Mouse (Mus musculus) embryonic facial prominence, embryonic 15.5 days (tissue): ENCODE measurements around the gene Smtn. TPM values are rescaled to one million over a fixed set of nuclear protein-coding genes. Genes with fewer than 3 reads are reported as not detected.

Experiments
- ATAC-seq: fragments of 200-750 bp; cut with Nextera tagmentation; 2 replicates; pipeline ENCODE4 v1.8.0; 2017; ENCODE audit warnings: low read depth, moderate TSS enrichment; ENCODE audit not compliant: insufficient number of reproducible peaks, low FRiP score, low TSS enrichment
- H3K27ac ChIP-seq: fragments of 300-500 bp; sonication (generic); replicated peaks from 2 replicates; pipeline ENCODE4 v1.5.1; 2015; ENCODE audit warnings: mild to moderate bottlenecking, inconsistent platforms
- H3K27me3 ChIP-seq: fragments of 300-500 bp; sonication (generic); 2 replicates; pipeline ENCODE4 v1.6.1; 2015; ENCODE audit warnings: inconsistent platforms
- H3K36me3 ChIP-seq: fragments of 300-500 bp; sonication (generic); 2 replicates; pipeline ENCODE4 v1.6.1; 2015; ENCODE audit warnings: mild to moderate bottlenecking, inconsistent platforms
- H3K4me1 ChIP-seq: fragments of 300-500 bp; sonication (generic); 2 replicates; pipeline ENCODE4 v1.6.1; 2015; ENCODE audit warnings: inconsistent platforms
- H3K4me2 ChIP-seq: fragments of 300-500 bp; sonication (generic); replicated peaks from 2 replicates; pipeline ENCODE4 v1.6.1; 2015; ENCODE audit warnings: mild to moderate bottlenecking, inconsistent platforms
- H3K4me3 ChIP-seq: fragments of 300-500 bp; sonication (generic); replicated peaks from 2 replicates; pipeline ENCODE4 v1.5.1; 2015; ENCODE audit warnings: mild to moderate bottlenecking, inconsistent platforms
- H3K9ac ChIP-seq: fragments of 300-500 bp; sonication (generic); 2 replicates; pipeline ENCODE4 v1.6.1; 2015; ENCODE audit warnings: inconsistent platforms
- H3K9me3 ChIP-seq: fragments of 300-500 bp; sonication (generic); replicated peaks from 2 replicates; pipeline ENCODE4 v1.6.1; 2016; ENCODE audit warnings: inconsistent platforms
- WGBS: fragments of 180-500 bp; shearing (Covaris S2); methylation state at CpG from one replicate; pipeline ENCODE4 v1.1.7; 2015; 5-methylcytosine and 5-hydroxymethylcytosine counted together
- polyA plus RNA-seq: library from polyadenylated mRNA; unstranded; fragments of >200 nt; fragmentation: Nextera tagmentation; extraction: Ambion mirVana; gene quantifications from 2 replicates; pipeline ENCODE4 v1.2.1, GENCODE M21; 2015

The Smtn gene
- polyA plus RNA-seq, 1 experiment from 2014 or later = 89.2 TPM

DNA sequence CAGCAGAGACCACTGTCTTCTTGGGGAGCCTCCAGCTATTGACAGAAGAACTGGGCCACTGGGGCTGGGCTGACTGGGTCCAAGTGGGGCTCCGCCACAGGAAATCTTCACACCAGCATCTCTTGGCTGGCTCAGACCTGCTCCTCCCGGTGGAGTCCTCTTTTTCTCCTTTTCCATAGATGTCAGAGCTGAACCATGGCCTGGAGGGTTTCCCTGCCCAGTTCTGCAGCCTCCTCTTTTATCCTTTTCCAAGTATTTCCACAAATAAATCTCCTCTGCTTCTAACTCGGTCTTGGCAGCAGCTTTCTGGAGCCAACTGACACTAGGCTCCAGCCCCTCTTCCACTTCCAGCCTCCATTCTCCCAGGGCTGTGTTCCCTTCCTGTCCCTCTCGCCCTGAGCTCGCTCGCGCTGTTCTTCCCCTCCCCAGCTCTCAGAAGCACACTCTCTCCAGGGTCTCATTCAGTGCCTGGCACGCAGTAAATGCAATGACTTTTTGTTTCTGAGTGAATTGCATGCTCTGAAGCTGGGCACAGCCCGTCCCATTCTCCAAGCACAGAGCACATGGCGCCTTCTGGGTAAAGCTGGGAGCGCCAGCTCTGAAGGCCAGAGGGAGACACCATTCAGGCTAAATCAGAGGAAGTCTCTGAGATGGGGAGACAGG lies 56.3 kb downstream of the Smtn start:
- Histone ChIP-seq H3K27me3 (no peaks in the 10 kb centered on the region), H3K9ac (no peak overlapping the region), H3K9me3 (no peaks in the 10 kb centered on the region), H3K4me2 (no peak overlapping the region; the same call in 1 of the 2 replicates), H3K4me1 (peaks cover 13% of the 10 kb centered on the region), H3K4me3 (no peak overlapping the region), H3K27ac (0 out of 2 replicates have a peak overlapping the region, but pooled peaks have one; percentile 34), H3K36me3 (no peaks in the 10 kb centered on the region)
- no peak for ATAC-seq
- 40% methylated on average over 11 of the region's 11 CpGs for WGBS

DNA sequence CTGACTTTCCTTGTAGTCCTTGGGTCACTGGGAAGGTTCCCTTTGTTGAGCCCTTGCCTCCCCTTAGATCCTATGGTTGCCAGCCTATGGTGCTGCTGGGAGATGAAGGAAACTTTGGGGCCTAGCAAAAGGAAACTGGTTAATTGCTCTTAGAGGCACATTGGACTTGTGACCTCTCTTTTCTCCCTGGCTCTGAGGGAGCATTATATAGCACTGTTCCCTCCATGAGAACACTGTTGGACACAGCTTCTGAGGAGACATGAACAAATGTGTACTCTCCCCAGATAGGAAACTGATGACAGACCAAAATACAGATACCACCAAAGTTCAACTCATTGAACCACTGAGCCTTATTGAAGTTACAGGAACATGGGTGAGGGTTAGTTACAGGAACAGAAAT lies 64.9 kb downstream of the Smtn start:
- no peaks in the 10 kb centered on the region for H3K27me3 ChIP-seq
- H3K9me3 ChIP-seq = no peaks in the 10 kb centered on the region
- H3K4me2 ChIP-seq = no peak overlapping the region
- no peak for ATAC-seq
- no peaks in the 10 kb centered on the region for H3K36me3 ChIP-seq
- H3K9ac ChIP-seq = no peak overlapping the region
- no peak overlapping the region for H3K27ac ChIP-seq
- no peaks in the 10 kb centered on the region for H3K4me1 ChIP-seq
- H3K4me3 ChIP-seq = no peak overlapping the region

- no peak overlapping the region for H3K4me2 ChIP-seq
- ATAC-seq = no peak
- H3K4me1 ChIP-seq = no peaks in the 10 kb centered on the region
- H3K36me3 ChIP-seq = no peaks in the 10 kb centered on the region
- no peaks in the 10 kb centered on the region for H3K27me3 ChIP-seq
- H3K4me3 ChIP-seq = no peak overlapping the region
- H3K9ac ChIP-seq = no peak overlapping the region
- no peaks in the 10 kb centered on the region for H3K9me3 ChIP-seq
- no peak overlapping the region for H3K27ac ChIP-seq
- 84% methylated on average over 7 of the region's 7 CpGs for WGBS
These were observed 65.8 kb downstream of the Smtn start for GRCm38 (mm10) chr11:3474480-3475115.

DNA sequence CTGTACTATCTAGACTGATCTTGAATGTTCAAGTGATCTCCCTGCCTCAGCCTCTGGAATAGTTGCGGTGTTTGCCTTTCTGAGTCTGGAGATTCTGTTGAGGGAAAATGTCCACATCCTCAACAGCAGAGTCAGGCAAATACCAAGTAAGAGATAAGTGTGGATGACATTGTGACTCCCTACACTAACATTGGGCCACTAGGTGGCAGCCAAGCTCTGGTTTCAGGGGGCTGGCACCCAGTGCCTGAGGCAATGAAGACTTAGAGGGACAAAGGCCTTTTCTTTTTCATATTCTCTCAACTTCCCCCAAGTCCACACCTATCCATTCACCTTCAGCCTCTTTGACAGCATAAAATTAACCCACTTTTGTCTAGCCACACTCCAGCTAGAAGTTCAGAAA lies 67.9 kb downstream of the Smtn start:
- Histone ChIP-seq H3K9me3 (no peaks in the 10 kb centered on the region), H3K36me3 (no peaks in the 10 kb centered on the region), H3K4me3 (no peak overlapping the region), H3K27ac (no peak overlapping the region), H3K4me1 (no peaks in the 10 kb centered on the region), H3K27me3 (no peaks in the 10 kb centered on the region), H3K9ac (no peak overlapping the region), H3K4me2 (no peak overlapping the region)
- WGBS = 36% methylated on average over 1 of the region's 1 CpGs
- ATAC-seq = peak; percentile 65; the same call in 1 of the 2 replicates

GRCm38 (mm10) chr11:3471448-3471850 lies 69.0 kb downstream of the Smtn start:
- 26% methylated on average over 11 of the region's 11 CpGs for WGBS
- Histone ChIP-seq H3K4me3 (no peak overlapping the region), H3K9me3 (no peaks in the 10 kb centered on the region), H3K27ac (no peak overlapping the region), H3K27me3 (no peaks in the 10 kb centered on the region), H3K9ac (no peak overlapping the region), H3K4me2 (no peak overlapping the region), H3K4me1 (no peaks in the 10 kb centered on the region), H3K36me3 (no peaks in the 10 kb centered on the region)
- no peak for ATAC-seq

Other genes with a start within 250 kb of the Smtn start
- gene Pik3ip1, start 210.2 kb downstream of the Smtn start, polyA plus RNA-seq = 13.9 and 15.8 TPM in 2 replicates
- gene Limk2, start 131.4 kb downstream of the Smtn start, polyA plus RNA-seq = 100 and 103 TPM in 2 replicates
- 35.6 and 37.6 TPM in 2 replicates for gene Rnf185, start 88.2 kb downstream of the Smtn start, polyA plus RNA-seq
- 1.1 and 1.5 TPM in 2 replicates for gene Pla2g3, start 52.3 kb downstream of the Smtn start, polyA plus RNA-seq
- gene Inpp5j, start 35.8 kb downstream of the Smtn start, polyA plus RNA-seq = 1.7 and 1.9 TPM in 2 replicates
- 197 and 208 TPM in 2 replicates for gene Selenom, start 25.9 kb downstream of the Smtn start, polyA plus RNA-seq
- 26.8 and 27.9 TPM in 2 replicates for gene Morc2a, start 108.6 kb upstream of the Smtn start, polyA plus RNA-seq